Mouse (Mus musculus) intestine, embryonic 14.5 days (tissue): Measurements from ENCODE around the gene Tiam1. TPM values are rescaled to one million over a fixed set of nuclear protein-coding genes. Genes with fewer than 3 reads are reported as not detected.

Source experiments
- ATAC-seq: fragments of 200-750 bp; cut with Nextera tagmentation; replicated peaks from 2 replicates; pipeline ENCODE4 v1.8.0; 2017; ENCODE audit warnings: low read depth, moderate number of reproducible peaks, moderate TSS enrichment, moderate library complexity; ENCODE audit not compliant: low FRiP score, low TSS enrichment
- DNase-seq: peaks from one replicate; pipeline ENCODE4 v3.0.0-alpha.2; 2018; ENCODE audit warnings: low spot score
- H3K27ac ChIP-seq: fragments of 300-500 bp; sonication (generic); 2 replicates; pipeline ENCODE4 v1.5.1; 2014; ENCODE audit warnings: low read depth, mild to moderate bottlenecking, control low read depth
- H3K27me3 ChIP-seq: fragments of 300-500 bp; sonication (generic); replicated peaks from 2 replicates; pipeline ENCODE4 v1.6.1; 2014; ENCODE audit warnings: low read length, control low read depth; ENCODE audit not compliant: control insufficient read depth, insufficient read depth
- H3K36me3 ChIP-seq: fragments of 300-500 bp; sonication (generic); 2 replicates; pipeline ENCODE4 v1.6.1; 2014; ENCODE audit warnings: low read length, control low read depth; ENCODE audit not compliant: control insufficient read depth, insufficient read depth
- H3K4me1 ChIP-seq: fragments of 300-500 bp; sonication (generic); replicated peaks from 2 replicates; pipeline ENCODE4 v1.6.1; 2014; ENCODE audit warnings: low read length, control low read depth, mixed read lengths; ENCODE audit not compliant: control insufficient read depth, insufficient read depth
- H3K4me2 ChIP-seq: fragments of 300-500 bp; sonication (generic); 2 replicates; pipeline ENCODE4 v1.6.1; 2014; ENCODE audit warnings: low read length
- H3K4me3 ChIP-seq: fragments of 300-500 bp; sonication (generic); 2 replicates; pipeline ENCODE4 v1.5.1; 2014; ENCODE audit warnings: low read depth, low read length, control low read depth, mixed read lengths
- H3K9ac ChIP-seq: fragments of 300-500 bp; sonication (generic); 2 replicates; pipeline ENCODE4 v1.6.1; 2014; ENCODE audit warnings: mild to moderate bottlenecking, low read length
- H3K9me3 ChIP-seq: fragments of 300-500 bp; sonication (generic); 2 replicates; pipeline ENCODE4 v1.6.1; 2016; ENCODE audit warnings: low read length, control low read depth; ENCODE audit not compliant: control insufficient read depth
- WGBS: fragments of 180-500 bp; shearing (Covaris S2); extraction: QIAGEN DNeasy Blood & Tissue Kit; methylation state at CpG from one replicate; pipeline ENCODE4 v1.1.7; 2014; 5-methylcytosine and 5-hydroxymethylcytosine counted together
- polyA plus RNA-seq: library from polyadenylated mRNA; unstranded; fragments of >200 nt; fragmentation: Nextera tagmentation; extraction: Ambion mirVana; gene quantifications from 2 replicates; pipeline ENCODE4 v1.2.1, GENCODE M21; 2014

The Tiam1 gene
- polyA plus RNA-seq, 1 experiment from 2014 or later = 21.4 TPM

- peak; percentile 97 for DNase-seq
- H3K9ac ChIP-seq = no peak overlapping the region
- peak; percentile 77 for ATAC-seq
- H3K4me3 ChIP-seq = peak overlapping the region; percentile 28
- no peaks in the 10 kb centered on the region for H3K4me1 ChIP-seq
- peak overlapping the region; percentile 73 for H3K4me2 ChIP-seq
- WGBS = 12% methylated on average over 30 of the region's 30 CpGs
- H3K27ac ChIP-seq = no peak overlapping the region
- H3K9me3 ChIP-seq = peaks cover 6% of the 10 kb centered on the region
- H3K27me3 ChIP-seq = no peaks in the 10 kb centered on the region
- no peaks in the 10 kb centered on the region for H3K36me3 ChIP-seq
These were observed 369.7 kb downstream of the Tiam1 start for GRCm38 (mm10) chr16:89773657-89774552.

GRCm38 (mm10) chr16:89765919-89766318 is 377.6 kb downstream of the Tiam1 start:
- no peak overlapping the region for H3K9ac ChIP-seq
- H3K36me3 ChIP-seq = no peaks in the 10 kb centered on the region
- H3K9me3 ChIP-seq = peaks cover 6% of the 10 kb centered on the region
- DNase-seq (no peak), ATAC-seq (no peak)
- H3K4me2 ChIP-seq = no peak overlapping the region
- no peak overlapping the region for H3K4me3 ChIP-seq
- H3K27ac ChIP-seq = no peak overlapping the region
- no peaks in the 10 kb centered on the region for H3K4me1 ChIP-seq
- 86% methylated on average over 11 of the region's 11 CpGs for WGBS
- H3K27me3 ChIP-seq = no peaks in the 10 kb centered on the region

- DNase-seq = peak; percentile 61
These were observed 378.1 kb downstream of the Tiam1 start for GRCm38 (mm10) chr16:89765470-89765869.

GRCm38 (mm10) chr16:89763812-89764211 is 379.8 kb downstream of the Tiam1 start:
- WGBS = 74% methylated on average over 2 of the region's 2 CpGs
- H3K9me3 ChIP-seq = no peaks in the 10 kb centered on the region
- H3K27me3 ChIP-seq = no peaks in the 10 kb centered on the region
- H3K27ac ChIP-seq = no peak overlapping the region
- H3K9ac ChIP-seq = no peak overlapping the region
- ATAC-seq = no peak
- no peak for DNase-seq
- H3K4me1 ChIP-seq = no peaks in the 10 kb centered on the region
- no peaks in the 10 kb centered on the region for H3K36me3 ChIP-seq
- H3K4me3 ChIP-seq = no peak overlapping the region
- no peak overlapping the region for H3K4me2 ChIP-seq

More at GRCm38 (mm10) chr16:89765470-89765869, 378.1 kb downstream of the Tiam1 start:
- 14% methylated on average over 8 of the region's 8 CpGs for WGBS
- no peak overlapping the region for H3K4me3 ChIP-seq
- H3K36me3 ChIP-seq = no peaks in the 10 kb centered on the region
- no peaks in the 10 kb centered on the region for H3K4me1 ChIP-seq
- no peak overlapping the region for H3K9ac ChIP-seq
- no peaks in the 10 kb centered on the region for H3K27me3 ChIP-seq
- no peak overlapping the region for H3K27ac ChIP-seq
- H3K4me2 ChIP-seq = no peak overlapping the region
- H3K9me3 ChIP-seq = peaks cover 6% of the 10 kb centered on the region
- ATAC-seq = no peak

- no peak overlapping the region for H3K4me2 ChIP-seq
- H3K9me3 ChIP-seq = no peaks in the 10 kb centered on the region
- ATAC-seq = no peak
- 82% methylated on average over 10 of the region's 10 CpGs for WGBS
- H3K27ac ChIP-seq = no peak overlapping the region
- no peak overlapping the region for H3K9ac ChIP-seq
- no peaks in the 10 kb centered on the region for H3K4me1 ChIP-seq
- no peaks in the 10 kb centered on the region for H3K27me3 ChIP-seq
- DNase-seq = no peak
- no peak overlapping the region for H3K4me3 ChIP-seq
- no peaks in the 10 kb centered on the region for H3K36me3 ChIP-seq
These were observed 381.0 kb downstream of the Tiam1 start for GRCm38 (mm10) chr16:89762523-89762922.

GRCm38 (mm10) chr16:89762096-89762495 is 381.5 kb downstream of the Tiam1 start:
- no peak for DNase-seq
- WGBS = 56% methylated on average over 8 of the region's 8 CpGs
- H3K9ac ChIP-seq = no peak overlapping the region

GRCm38 (mm10) chr16:89757384-89757783 is 386.2 kb downstream of the Tiam1 start:
- Histone ChIP-seq H3K4me3 (no peak overlapping the region), H3K4me2 (no peak overlapping the region), H3K9me3 (no peaks in the 10 kb centered on the region), H3K9ac (no peak overlapping the region), H3K4me1 (no peaks in the 10 kb centered on the region), H3K27ac (no peak overlapping the region), H3K27me3 (no peaks in the 10 kb centered on the region), H3K36me3 (no peaks in the 10 kb centered on the region)
- 59% methylated on average over 5 of the region's 5 CpGs for WGBS
- DNase-seq (no peak), ATAC-seq (no peak)

More at GRCm38 (mm10) chr16:89762096-89762495, 381.5 kb downstream of the Tiam1 start:
- H3K27ac ChIP-seq = no peak overlapping the region
- H3K4me2 ChIP-seq = no peak overlapping the region
- H3K4me3 ChIP-seq = no peak overlapping the region
- H3K27me3 ChIP-seq = no peaks in the 10 kb centered on the region
- no peaks in the 10 kb centered on the region for H3K36me3 ChIP-seq
- ATAC-seq = no peak
- H3K4me1 ChIP-seq = no peaks in the 10 kb centered on the region
- no peaks in the 10 kb centered on the region for H3K9me3 ChIP-seq

- DNase-seq = no peak
- Histone ChIP-seq H3K9ac (no peak overlapping the region), H3K4me1 (no peaks in the 10 kb centered on the region), H3K36me3 (no peaks in the 10 kb centered on the region), H3K9me3 (no peaks in the 10 kb centered on the region), H3K4me2 (no peak overlapping the region), H3K27me3 (no peaks in the 10 kb centered on the region), H3K27ac (no peak overlapping the region), H3K4me3 (no peak overlapping the region)
- no peak for ATAC-seq
- WGBS = 88% methylated on average over 3 of the region's 3 CpGs
These were observed 388.9 kb downstream of the Tiam1 start for GRCm38 (mm10) chr16:89754709-89755108.

- no peaks in the 10 kb centered on the region for H3K36me3 ChIP-seq
- 39% methylated on average over 2 of the region's 2 CpGs for WGBS
- DNase-seq (no peak), ATAC-seq (no peak)
- no peaks in the 10 kb centered on the region for H3K27me3 ChIP-seq
- no peak overlapping the region for H3K27ac ChIP-seq
- H3K9ac ChIP-seq = no peak overlapping the region
- no peaks in the 10 kb centered on the region for H3K9me3 ChIP-seq
- no peak overlapping the region for H3K4me2 ChIP-seq
- no peak overlapping the region for H3K4me3 ChIP-seq
- H3K4me1 ChIP-seq = no peaks in the 10 kb centered on the region
These were observed 395.7 kb downstream of the Tiam1 start for GRCm38 (mm10) chr16:89747864-89748263.
